ENCODE assay signal across 22 mouse cellular contexts in genomic region chr8:110812349-110813080, GRCm38 (mm10). TPM values are rescaled to one million over a fixed set of nuclear protein-coding genes. Genes with fewer than 3 reads are reported as not detected.
DNase-seq lines count a peak whose midpoint lies in the region; ATAC-seq and TF ChIP-seq lines count a peak whose summit lies in the region.
"Had no signal": no experiment of that assay in that cellular context is flagged by ENCODE, and none has a peak within 500 bp of the region (broad histone marks: within the 10 kb centered on the region; RNA-seq: fewer than 3 reads in every experiment).

No protein-coding gene starts in this region.

- ATAC-seq in forebrain, embryonic 11.5 days (replicated peaks; ENCODE audit: low FRiP score): no peak
- ATAC-seq in forebrain, embryonic 16.5 days: no peak
- ATAC-seq: forebrain, embryonic 14.5 days; Patski had no signal

- H3K4me2 ChIP-seq in forebrain, embryonic 11.5 days (ENCODE audit: low read depth, low read length, severe bottlenecking): no peak overlapping the region
- H3K4me2 ChIP-seq in forebrain, embryonic 16.5 days (ENCODE audit: low read length): no peak overlapping the region
- H3K4me2 ChIP-seq: heart, embryonic 13.5 days; hindbrain, embryonic 12.5 days; hindbrain, embryonic 15.5 days had no signal

- no peak overlapping the region for H3K27ac ChIP-seq in forebrain, embryonic 11.5 days (ENCODE audit: low read depth, low read length)
- H3K27ac ChIP-seq in forebrain, embryonic 16.5 days (ENCODE audit: low read length): no peak overlapping the region
- H3K27ac ChIP-seq in small intestine, adult 2 months (ENCODE audit: insufficient read depth, low read depth, low read length): peak overlapping the region; percentile 27; the same call in 1 of the 2 replicates
- H3K27ac ChIP-seq: forebrain, embryonic 10.5 days; heart, adult 2 months; heart, embryonic 10.5 days; heart, embryonic 13.5 days; hindbrain, embryonic 12.5 days; hindbrain, embryonic 15.5 days had no signal

- peaks cover 43% of the 10 kb centered on the region for H3K36me3 ChIP-seq in forebrain, embryonic 11.5 days (ENCODE audit: control insufficient read depth, insufficient read depth, low read length)
- peaks cover 66% of the 10 kb centered on the region for H3K36me3 ChIP-seq in forebrain, embryonic 16.5 days (ENCODE audit: control insufficient read depth, insufficient read depth)
- peaks cover 76% of the 10 kb centered on the region for H3K36me3 ChIP-seq in small intestine, adult 2 months (ENCODE audit: control insufficient read depth, insufficient read depth, low read length)

- intact Hi-C loops in left cerebral cortex, postnatal 4 days (cut with DNase I): loop anchor here (5.0 to 10.0 kb wide), 2 partner anchors 60 to 168 kb away; no protein-coding TSS in a partner anchor

- H3K27me3 ChIP-seq in forebrain, embryonic 11.5 days (ENCODE audit: control insufficient read depth, insufficient read depth, low read length): no peaks in the 10 kb centered on the region
- H3K27me3 ChIP-seq in forebrain, embryonic 16.5 days (replicated peaks; ENCODE audit: control insufficient read depth, insufficient read depth, low read length): no peaks in the 10 kb centered on the region
- no peaks in the 10 kb centered on the region for H3K27me3 ChIP-seq in small intestine, adult 2 months (ENCODE audit: control insufficient read depth, insufficient read depth, low read length)
- H3K27me3 ChIP-seq: heart, embryonic 13.5 days; hindbrain, embryonic 12.5 days; hindbrain, embryonic 15.5 days; Patski had no signal

- no peak overlapping the region for H3K4me3 ChIP-seq in forebrain, embryonic 11.5 days (ENCODE audit: low read depth, low read length)
- no peak overlapping the region for H3K4me3 ChIP-seq in forebrain, embryonic 16.5 days (replicated peaks; ENCODE audit: low read length)
- no peak overlapping the region for H3K4me3 ChIP-seq in small intestine, adult 2 months (ENCODE audit: low read depth, low read length)
- H3K4me3 ChIP-seq: forebrain, embryonic 10.5 days; heart, adult 2 months; heart, embryonic 10.5 days; heart, embryonic 13.5 days; hindbrain, embryonic 12.5 days; hindbrain, embryonic 15.5 days had no signal

- DNase-seq in forebrain, embryonic 11.5 days (ENCODE audit: low spot score): peak; percentile 23
- DNase-seq in 416B (ENCODE audit: low read depth) (peak; percentile 59), MEL-GATA-1-ER (ENCODE audit: extremely low read depth, low read depth) (peak; percentile 77)
- DNase-seq in left cerebral cortex, postnatal 4 days: no peak
- DNase-seq in c-Kit-positive CD71-positive TER-119-positive erythroid progenitor cells, embryonic 14.5 days (ENCODE audit: low spot score): no peak
- DNase-seq: adrenal gland, postnatal 14 days; B cell, adult 2 months; cerebellum, adult 11-12 months; cerebellum, adult 8-10 months; cerebellum, postnatal 14 days; gastrocnemius, postnatal 25 days; heart, adult 2 months had no signal

- H3K9ac ChIP-seq in forebrain, embryonic 11.5 days (ENCODE audit: low read length): no peak overlapping the region
- no peak overlapping the region for H3K9ac ChIP-seq in forebrain, embryonic 16.5 days (replicated peaks; ENCODE audit: low read depth, low read length)
- H3K9ac ChIP-seq: heart, embryonic 13.5 days; hindbrain, embryonic 12.5 days; hindbrain, embryonic 15.5 days had no signal

- no peak for TF ChIP-seq POLR2A in small intestine, adult 2 months (IDR thresholded peaks at IDR 0.05; ENCODE audit: low read depth, low read length)

- 98% methylated on average over 7 of the region's 7 CpGs for WGBS in forebrain, embryonic 11.5 days
- 95% methylated on average over 7 of the region's 7 CpGs for WGBS in forebrain, embryonic 16.5 days
- 88% methylated on average over 7 of the region's 7 CpGs for WGBS in small intestine, adult 2 months

- H3K4me1 ChIP-seq in forebrain, embryonic 11.5 days (replicated peaks; ENCODE audit: control insufficient read depth, insufficient read depth, low read length): no peaks in the 10 kb centered on the region
- no peaks in the 10 kb centered on the region for H3K4me1 ChIP-seq in forebrain, embryonic 16.5 days (replicated peaks; ENCODE audit: control insufficient read depth, insufficient read depth, low read length)
- no peaks in the 10 kb centered on the region for H3K4me1 ChIP-seq in small intestine, adult 2 months (ENCODE audit: control insufficient read depth, insufficient read depth, insufficient read length, low read length)
- H3K4me1 ChIP-seq: forebrain, embryonic 10.5 days; hindbrain, embryonic 12.5 days; hindbrain, embryonic 15.5 days had no signal

- no peaks in the 10 kb centered on the region for H3K9me3 ChIP-seq in forebrain, embryonic 11.5 days (ENCODE audit: control insufficient read depth, low read length)
- H3K9me3 ChIP-seq in forebrain, embryonic 16.5 days (ENCODE audit: control insufficient read depth, low read length): no peaks in the 10 kb centered on the region
- H3K9me3 ChIP-seq: forebrain, embryonic 10.5 days; heart, embryonic 10.5 days; heart, embryonic 13.5 days; hindbrain, embryonic 12.5 days; hindbrain, embryonic 15.5 days had no signal

- TF ChIP-seq CTCF in small intestine, adult 2 months (IDR thresholded peaks at IDR 0.05; ENCODE audit: extremely low read depth, insufficient read length, insufficient replicate concordance, low read depth, low read length): no peak

RNA-seq across cellular contexts. Expression of gene Il34, which starts 6.8 kb away (rescaled TPM):
- polyA plus RNA-seq in forebrain, embryonic 11.5 days (2014; fragmentation: Nextera tagmentation; extraction: Ambion mirVana): 0.25 and 0.29 TPM in 2 replicates
- polyA plus RNA-seq in forebrain, embryonic 16.5 days (2015; fragmentation: Nextera tagmentation; extraction: Ambion mirVana): 5.4 and 5.7 TPM in 2 replicates
- polyA plus RNA-seq in small intestine, adult 2 months (2012; rRNA removed): 7.6 and 16.7 TPM in 2 replicates
- 10 to 100 TPM; 13.8 to 14.2 TPM for total RNA-seq in left cerebral cortex, postnatal 4 days (2021)
- total RNA-seq: hematopoietic stem cell, adult 5-6 weeks had no signal
- polyA plus RNA-seq: heart, embryonic 10.5 days had no signal

RNA-seq across cellular contexts. Expression of gene Cog4, which starts 33.9 kb away (rescaled TPM):
- 63.9 and 64.3 TPM in 2 replicates for polyA plus RNA-seq in forebrain, embryonic 11.5 days (2014; fragmentation: Nextera tagmentation; extraction: Ambion mirVana)
- 65.0 and 69.3 TPM in 2 replicates for polyA plus RNA-seq in forebrain, embryonic 16.5 days (2015; fragmentation: Nextera tagmentation; extraction: Ambion mirVana)
- 13.5 and 21.6 TPM in 2 replicates for polyA plus RNA-seq in small intestine, adult 2 months (2012; rRNA removed)
- total RNA-seq in left cerebral cortex, postnatal 4 days (2021): 10 to 100 TPM; 46.8 to 47.7 TPM

RNA-seq across cellular contexts. Expression of gene Sf3b3, which starts 34.1 kb away (rescaled TPM):
- polyA plus RNA-seq in forebrain, embryonic 11.5 days (2014; fragmentation: Nextera tagmentation; extraction: Ambion mirVana): 231 and 232 TPM in 2 replicates
- 124 and 136 TPM in 2 replicates for polyA plus RNA-seq in forebrain, embryonic 16.5 days (2015; fragmentation: Nextera tagmentation; extraction: Ambion mirVana)
- polyA plus RNA-seq in small intestine, adult 2 months (2012; rRNA removed): 9.1 and 14.4 TPM in 2 replicates
- total RNA-seq in left cerebral cortex, postnatal 4 days (2021): 10 to 100 TPM; 82.3 to 83.9 TPM

Comparison
In these comparisons a context has a peak if more than half of its experiments do, and no peak if none do; other contexts are left out.
1. DNase-seq: peak in forebrain, embryonic 11.5 days (single experiment), 416B (single experiment) and MEL-GATA-1-ER (single experiment); none in left cerebral cortex, postnatal 4 days (single experiment) and c-Kit-positive CD71-positive TER-119-positive erythroid progenitor cells, embryonic 14.5 days (single experiment).